Comparison of ENCODE assay signal across 22 mouse cellular contexts in the genomic region with DNA sequence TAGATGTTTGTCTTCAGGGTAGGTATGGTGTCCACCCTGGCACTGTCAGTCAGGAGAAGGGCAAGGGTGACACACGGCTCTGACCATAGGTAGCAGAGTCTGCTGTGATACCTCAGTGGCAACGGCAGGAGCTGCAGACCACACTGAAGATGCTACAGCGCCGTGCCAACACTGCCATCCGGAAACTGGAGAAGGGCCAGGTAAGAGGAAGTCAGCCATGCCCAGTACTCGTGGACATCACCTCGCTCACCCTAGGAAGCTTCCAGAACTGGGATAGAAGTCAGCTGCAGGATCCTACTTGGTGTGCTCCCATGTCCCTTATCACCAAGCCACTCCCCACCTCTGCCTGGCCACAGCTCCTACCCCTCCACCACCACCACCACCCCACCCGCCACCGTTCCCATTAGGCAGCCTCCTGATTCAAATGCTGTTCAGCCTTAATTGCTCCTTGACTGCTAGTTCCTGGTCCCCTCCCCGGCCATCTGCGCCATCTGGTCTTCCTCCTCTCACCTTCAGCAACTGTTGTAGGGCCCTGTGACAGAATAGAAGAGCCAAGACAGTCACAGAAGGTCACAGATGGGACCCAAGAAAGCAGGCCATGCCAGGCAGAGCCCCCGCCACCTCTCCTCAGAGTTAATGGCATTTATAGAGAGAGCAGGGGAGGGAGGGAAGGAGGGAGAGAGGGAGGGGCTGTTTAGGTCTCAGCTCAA. TPM values are rescaled to one million over a fixed set of nuclear protein-coding genes. Genes with fewer than 3 reads are reported as not detected.
DNase-seq lines count a peak whose midpoint lies in the region; ATAC-seq lines count a peak whose summit lies in the region.
"Had no signal": no experiment of that assay in that cellular context is flagged by ENCODE, and none has a peak within 500 bp of the region (broad histone marks: within the 10 kb centered on the region; RNA-seq: fewer than 3 reads in every experiment).

No protein-coding gene starts in this region.

- WGBS in heart, embryonic 12.5 days, result 75% methylated on average over 12 of the region's 12 CpGs
- 76% methylated on average over 12 of the region's 12 CpGs for WGBS in heart, embryonic 11.5 days (ENCODE audit: insufficient replicate concordance)

- H3K27ac ChIP-seq in heart, embryonic 12.5 days (ENCODE audit: poor library complexity, severe bottlenecking), result no peak overlapping the region
- H3K27ac ChIP-seq in heart, embryonic 11.5 days (ENCODE audit: low read depth, low read length), result no peak overlapping the region
- H3K27ac ChIP-seq: heart, embryonic 10.5 days; intestine, embryonic 15.5 days; liver, embryonic 12.5 days; midbrain, embryonic 12.5 days; stomach, embryonic 15.5 days had no signal

- H3K4me1 ChIP-seq in heart, embryonic 12.5 days (replicated peaks), result peaks cover 37% of the 10 kb centered on the region
- H3K4me1 ChIP-seq in heart, embryonic 11.5 days (ENCODE audit: control insufficient read depth, insufficient read depth, low read length), result peaks cover 22% of the 10 kb centered on the region

- H3K4me2 ChIP-seq in heart, embryonic 12.5 days, result no peak overlapping the region
- H3K4me2 ChIP-seq in heart, embryonic 11.5 days, result no peak overlapping the region
- H3K4me2 ChIP-seq: intestine, embryonic 15.5 days; liver, embryonic 12.5 days; lung, embryonic 14.5 days; midbrain, embryonic 12.5 days; stomach, embryonic 15.5 days had no signal

- no peak for ATAC-seq in heart, embryonic 12.5 days (ENCODE audit: insufficient number of reproducible peaks, low FRiP score)
- ATAC-seq in heart, embryonic 11.5 days (replicated peaks; ENCODE audit: insufficient number of reproducible peaks, low FRiP score, low TSS enrichment), result no peak
- ATAC-seq: intestine, embryonic 15.5 days; liver, embryonic 12.5 days had no signal

- 0 out of 2 replicates have a peak overlapping the region, but pooled peaks have one; percentile 7 for H3K9ac ChIP-seq in heart, embryonic 12.5 days
- no peak overlapping the region for H3K9ac ChIP-seq in heart, embryonic 11.5 days (ENCODE audit: low read depth, low read length)
- H3K9ac ChIP-seq: intestine, embryonic 15.5 days; liver, embryonic 12.5 days; lung, embryonic 14.5 days; midbrain, embryonic 12.5 days; stomach, embryonic 15.5 days had no signal

- peaks cover 8% of the 10 kb centered on the region; the same call in 1 of the 2 replicates for H3K27me3 ChIP-seq in heart, embryonic 12.5 days (replicated peaks)
- H3K27me3 ChIP-seq in heart, embryonic 11.5 days (ENCODE audit: control insufficient read depth, insufficient read depth, low read length), result no peaks in the 10 kb centered on the region
- H3K27me3 ChIP-seq: CH12.LX; intestine, embryonic 15.5 days; stomach, embryonic 15.5 days had no signal

- no peak overlapping the region for H3K4me3 ChIP-seq in heart, embryonic 12.5 days
- no peak overlapping the region for H3K4me3 ChIP-seq in heart, embryonic 11.5 days (ENCODE audit: low read depth, low read length)
- H3K4me3 ChIP-seq: heart, embryonic 10.5 days; intestine, embryonic 15.5 days; liver, embryonic 12.5 days; midbrain, embryonic 12.5 days; myocyte; stomach, embryonic 15.5 days had no signal

- peak; percentile 84 for DNase-seq in MN1 (ENCODE audit: low spot score)
- peak; percentile 87 to 93 for DNase-seq in cerebellum, adult 18-20 months
- DNase-seq in cerebellum, postnatal 36 days, result peak; percentile 89 to 92
- DNase-seq in gastrocnemius, adult 8-10 months (ENCODE audit: low spot score in 2 of 2), result no peak
- DNase-seq in thymus, postnatal 4 days, result no peak
- DNase-seq: adrenal gland, adult 2 months; gastrocnemius, postnatal 36 days; kidney, postnatal 4 days; lung, embryonic 14.5 days; lung, postnatal 4 days; thymus, postnatal 25 days had no signal

- H3K36me3 ChIP-seq in heart, embryonic 12.5 days, result peaks cover 40% of the 10 kb centered on the region
- H3K36me3 ChIP-seq in heart, embryonic 11.5 days (ENCODE audit: control insufficient read depth, insufficient read depth, low read length), result 0 out of 2 replicates have a peak, but pooled peaks cover 2% of the 10 kb centered on the region

- H3K9me3 ChIP-seq in heart, embryonic 12.5 days (replicated peaks), result no peaks in the 10 kb centered on the region
- no peaks in the 10 kb centered on the region for H3K9me3 ChIP-seq in heart, embryonic 11.5 days (replicated peaks; ENCODE audit: control insufficient read depth, low read length)
- H3K9me3 ChIP-seq: heart, embryonic 10.5 days; intestine, embryonic 15.5 days; liver, embryonic 12.5 days; midbrain, embryonic 12.5 days; stomach, embryonic 15.5 days had no signal

RNA-seq across cellular contexts. Expression of a gene that starts 4.3 kb away (rescaled TPM):
- polyA plus RNA-seq in heart, embryonic 12.5 days (2016; fragmentation: Nextera tagmentation; extraction: Ambion mirVana), result 0.15 and 0.20 TPM in 2 replicates
- polyA plus RNA-seq in heart, embryonic 11.5 days (2014; fragmentation: Nextera tagmentation; extraction: Ambion mirVana), result 0.13 and 0.23 TPM in 2 replicates
- total RNA-seq in gastrocnemius, adult 8-10 months (2022), result not detected
- total RNA-seq: adrenal gland, adult 2 months; CH12.LX; gastrocnemius, postnatal 36 days; heart, postnatal 25 days had no signal
- polyA plus RNA-seq: adrenal gland, adult 2 months; myocyte had no signal

RNA-seq across cellular contexts. Expression of a gene that starts 12.3 kb away (rescaled TPM):
- 25.3 and 27.9 TPM in 2 replicates for polyA plus RNA-seq in heart, embryonic 12.5 days (2016; fragmentation: Nextera tagmentation; extraction: Ambion mirVana)
- polyA plus RNA-seq in heart, embryonic 11.5 days (2014; fragmentation: Nextera tagmentation; extraction: Ambion mirVana), result 12.1 and 18.5 TPM in 2 replicates
- 10 to 100 TPM; 13.6 to 15.4 (median 14.2) TPM for total RNA-seq in gastrocnemius, adult 8-10 months (2022)

RNA-seq across cellular contexts. Expression of a gene that starts 30.6 kb away (rescaled TPM):
- polyA plus RNA-seq in heart, embryonic 12.5 days (2016; fragmentation: Nextera tagmentation; extraction: Ambion mirVana), result 1.4 and 1.6 TPM in 2 replicates
- 1.00 and 1.0 TPM in 2 replicates for polyA plus RNA-seq in heart, embryonic 11.5 days (2014; fragmentation: Nextera tagmentation; extraction: Ambion mirVana)
- total RNA-seq in gastrocnemius, adult 8-10 months (2022), result not detected

RNA-seq across cellular contexts. Expression of a gene that starts 36.6 kb away (rescaled TPM):
- 2.5 and 3.1 TPM in 2 replicates for polyA plus RNA-seq in heart, embryonic 12.5 days (2016; fragmentation: Nextera tagmentation; extraction: Ambion mirVana)
- 2.4 TPM in 2 replicates for polyA plus RNA-seq in heart, embryonic 11.5 days (2014; fragmentation: Nextera tagmentation; extraction: Ambion mirVana)
- total RNA-seq in gastrocnemius, adult 8-10 months (2022), result under 1 TPM; 0.27 to 0.56 (median 0.34) TPM

RNA-seq across cellular contexts. Expression of a gene that starts 43.7 kb away (rescaled TPM):
- 0.66 and 1.1 TPM in 2 replicates for polyA plus RNA-seq in heart, embryonic 12.5 days (2016; fragmentation: Nextera tagmentation; extraction: Ambion mirVana)
- 0.86 and 1.2 TPM in 2 replicates for polyA plus RNA-seq in heart, embryonic 11.5 days (2014; fragmentation: Nextera tagmentation; extraction: Ambion mirVana)
- not detected for total RNA-seq in gastrocnemius, adult 8-10 months (2022)
- total RNA-seq: adrenal gland, adult 2 months; gastrocnemius, postnatal 36 days had no signal
- polyA plus RNA-seq: spleen, adult 2 months had no signal

Comparison
In these comparisons a context has a peak if more than half of its experiments do, and no peak if none do; other contexts are left out.
1. DNase-seq: peak in MN1 (single experiment), cerebellum, adult 18-20 months (2 of 2) and cerebellum, postnatal 36 days (2 of 2); none in gastrocnemius, adult 8-10 months (0 of 2) and thymus, postnatal 4 days (single experiment).